Mouse (Mus musculus): ENCODE data around the gene Igflr1.

The Igflr1 gene

GRCm38 (mm10) chr7:30613529-30614112 is 48.4 kb downstream of the Igflr1 start:
- DNase-seq (ENCODE audit: low spot score in 2 of 2): peak; percentile 62 to 75

- DNase-seq (ENCODE audit: low spot score in 2 of 2): no peak
Observed at GRCm38 (mm10) chr7:30614454-30614853, 49.2 kb downstream of the Igflr1 start.

GRCm38 (mm10) chr7:30615049-30615760 is 50.0 kb downstream of the Igflr1 start:
- DNase-seq (ENCODE audit: low spot score in 2 of 2): no peak

All from urinary bladder, postnatal 36 days (tissue).